Mouse (Mus musculus): ENCODE measurements around the gene Pagr1b.

GRCm38 (mm10) chr7:126975950-126976866 lies 40.1 kb downstream of the Pagr1b start, which contains the start of gene Cdiptos:
- TF ChIP-seq GATA1 (IDR thresholded peaks at IDR 0.05; ENCODE audit: borderline replicate concordance, low read length) (no peak), FLI1 (IDR thresholded peaks at IDR 0.05; ENCODE audit: low read length) (0 out of 2 replicates have a peak, but pooled peaks have one; percentile 16)

All from megakaryocyte, embryonic 14.5 days (primary cell).